Mouse (Mus musculus): ENCODE measurements around the gene Gm10073.
A peak's percentile ranks its signal among the peaks of the same experiment; 100 is the strongest.
"Not testable (repeated sequence)": the region's sequence is repeated elsewhere in the genome, so short reads cannot be mapped to it uniquely, and the experiment has no call there.

Gm10073 gene

DNA sequence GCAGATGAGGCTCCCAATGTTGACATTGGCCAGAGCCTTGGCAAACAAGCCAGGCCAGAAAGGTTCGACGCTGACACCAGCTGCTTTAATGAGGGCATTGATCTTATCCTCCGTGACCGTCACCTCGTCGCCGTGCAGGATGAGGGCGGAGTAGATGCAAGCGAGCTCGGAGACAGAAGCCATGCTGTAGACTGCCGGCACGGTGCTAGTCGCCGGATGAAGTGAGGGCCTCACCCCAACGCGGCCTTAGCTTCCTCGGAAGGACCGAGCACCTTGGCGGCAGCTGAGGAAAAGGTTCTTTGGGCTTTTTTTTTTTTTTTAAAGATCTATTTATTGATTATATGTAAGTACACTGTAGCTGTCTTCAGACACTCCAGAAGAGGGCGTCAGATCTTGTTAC, at the start of gene Gm10073:
Gene Gm10073, minus strand, starts transcription at position 294 of the 400 bp plus-strand sequence.
- not testable (repeated sequence) for DNase-seq

DNA sequence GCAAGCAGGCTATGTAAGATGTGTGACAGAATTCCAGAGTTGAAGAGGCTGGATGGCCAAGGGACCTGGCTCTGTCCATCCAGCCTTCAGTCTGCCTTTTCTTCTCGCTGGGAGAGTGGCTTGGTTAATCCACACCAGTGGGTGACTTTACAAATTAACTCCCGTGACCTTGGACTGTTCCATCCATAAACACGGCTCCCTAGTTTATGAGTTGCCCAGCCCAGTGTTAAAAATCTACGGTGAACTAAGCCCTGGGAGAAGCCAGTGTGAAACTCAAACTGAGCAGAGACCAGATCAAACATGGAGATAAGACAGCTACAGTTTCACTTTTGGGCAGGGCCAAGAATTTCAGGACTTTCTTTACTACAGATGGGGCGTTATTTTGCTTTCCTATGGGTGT, 49.8 kb upstream of the Gm10073 start:
- DNase-seq: peak in 1 of 2 experiments; percentile 52

DNA sequence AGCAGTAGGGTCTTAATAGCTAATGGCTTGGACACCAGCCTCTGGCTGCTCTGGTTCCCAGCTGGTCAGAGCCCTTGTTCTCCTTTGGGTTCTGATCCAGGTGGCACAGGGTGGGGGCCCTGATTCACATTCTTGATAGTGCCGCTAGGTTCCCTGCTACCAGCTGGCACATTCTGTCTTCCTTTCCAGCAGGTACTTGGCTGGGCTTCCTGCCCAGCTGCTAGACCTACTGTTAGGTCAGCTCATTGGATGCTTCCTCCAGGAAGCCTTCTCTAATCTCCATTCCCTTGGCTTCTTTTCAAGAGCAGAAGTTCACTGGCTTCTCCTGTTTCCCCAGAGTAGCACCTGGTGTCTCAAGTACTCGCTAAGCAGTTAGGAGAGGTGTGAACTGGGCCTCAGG, 47.2 kb upstream of the Gm10073 start:
- DNase-seq: no peak

DNA sequence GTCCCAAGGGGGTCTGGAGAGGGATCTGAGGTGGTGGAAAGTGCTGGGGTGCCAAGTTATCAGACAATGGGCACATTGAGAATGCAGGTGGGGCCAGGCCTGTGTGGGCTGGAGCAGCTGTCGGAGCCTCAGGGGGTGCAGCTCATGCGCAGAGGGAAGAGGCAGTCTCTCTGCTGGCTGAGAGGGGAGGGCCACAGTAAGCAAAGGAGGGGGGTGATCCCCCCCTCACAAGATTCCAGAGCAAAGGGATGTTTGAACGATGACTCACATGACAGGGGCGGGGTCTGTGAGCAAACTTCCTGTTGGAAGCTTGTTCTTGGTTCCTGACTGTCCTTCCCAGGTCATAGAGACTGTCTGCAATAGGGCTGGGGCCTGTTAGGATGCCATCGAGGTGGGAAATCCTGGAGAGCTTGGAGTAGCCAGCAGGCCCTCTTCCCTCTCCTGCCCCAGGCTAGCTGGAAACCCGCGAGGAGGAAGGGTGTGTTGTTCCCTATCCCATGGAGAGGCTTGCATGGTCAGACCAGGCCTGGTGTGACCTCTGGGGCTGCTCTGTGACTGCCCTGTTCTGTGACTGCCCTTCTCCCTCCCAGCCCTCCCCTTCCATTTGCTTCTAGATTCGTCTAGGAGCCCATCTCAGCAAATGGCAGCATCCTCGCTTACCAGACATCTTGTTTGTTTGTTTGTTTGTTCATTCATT, 46.4 kb upstream of the Gm10073 start:
- DNase-seq: peak; percentile 72 to 86

DNA sequence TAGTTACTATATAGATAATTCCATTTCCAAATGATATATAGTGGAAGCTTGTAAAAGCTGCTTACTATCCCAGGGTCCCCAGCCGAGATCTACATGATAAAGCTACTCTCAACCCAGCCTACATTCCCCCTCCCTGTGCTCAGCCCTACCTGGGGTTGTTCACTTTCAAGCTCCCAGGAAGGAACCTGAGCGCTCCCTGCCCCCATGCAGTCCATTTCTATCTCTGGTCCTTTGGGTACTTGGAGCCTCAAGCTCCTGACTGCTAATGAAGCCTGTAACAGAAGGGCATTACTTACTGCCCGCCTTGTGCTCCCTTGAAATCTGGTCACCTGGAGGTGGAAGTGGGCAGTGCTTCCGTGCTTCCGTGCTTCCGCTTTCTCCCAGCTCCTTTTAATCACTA, 45.1 kb upstream of the Gm10073 start:
- DNase-seq: no peak

DNA sequence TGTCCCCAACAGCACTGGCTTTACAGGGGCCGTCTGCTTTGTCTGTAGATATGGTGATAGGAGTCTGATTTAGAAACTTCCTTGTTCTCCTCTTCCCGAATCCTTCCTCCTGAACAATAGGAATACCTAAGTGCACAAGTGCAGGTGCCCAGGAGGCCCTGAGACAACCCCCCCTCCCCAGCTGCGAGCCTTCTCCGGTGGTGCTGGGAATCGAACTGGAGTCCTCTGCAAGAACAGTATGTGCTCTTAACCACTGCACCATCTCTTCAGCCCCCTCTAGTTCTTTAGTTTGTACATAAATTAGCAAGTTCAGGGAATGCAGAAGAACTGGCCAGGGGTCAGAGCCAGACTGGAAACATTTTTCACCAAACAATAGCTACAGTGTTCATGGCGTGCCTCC, 44.6 kb upstream of the Gm10073 start:
- no peak for DNase-seq

DNA sequence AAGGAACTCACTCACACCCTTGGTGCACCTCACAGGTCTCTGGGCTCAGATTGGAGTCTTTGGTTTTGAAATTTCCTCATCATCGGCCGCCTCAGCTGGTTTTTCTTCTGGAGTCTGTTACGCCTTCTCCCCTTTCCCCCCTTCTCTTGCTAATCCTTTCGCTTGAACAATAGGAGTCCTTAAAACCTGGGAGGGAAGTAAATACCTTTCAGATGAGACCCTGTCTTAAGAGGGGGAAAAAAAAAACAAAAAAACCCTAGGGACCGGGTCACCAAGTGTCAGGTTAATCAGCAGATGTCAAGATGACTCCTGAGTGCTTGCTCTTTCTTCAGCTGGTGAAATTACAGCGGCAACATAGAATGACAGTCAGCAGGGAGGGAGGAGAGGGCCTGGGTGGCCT, 43.9 kb upstream of the Gm10073 start:
- DNase-seq: no peak

DNA sequence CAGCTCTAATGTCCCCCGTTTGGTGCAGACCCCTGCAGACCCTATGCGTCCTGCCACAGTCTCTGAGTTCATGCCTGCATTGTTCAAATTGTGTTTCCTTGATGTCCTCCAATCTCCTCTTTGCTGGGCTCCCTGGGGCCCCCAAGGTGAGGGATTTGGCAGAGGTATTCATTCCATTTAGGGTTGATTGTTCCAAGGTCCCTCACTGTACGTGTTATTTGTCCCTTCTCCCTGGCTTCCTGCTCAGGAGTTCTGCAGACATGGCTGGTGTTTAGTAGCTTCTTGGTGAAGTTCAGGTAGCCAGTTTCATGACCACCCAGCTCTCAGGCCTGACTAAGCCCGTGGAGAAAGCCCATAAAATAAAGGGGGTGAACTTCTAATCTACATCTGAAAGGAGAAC, 43.4 kb upstream of the Gm10073 start:
- DNase-seq: no peak

DNA sequence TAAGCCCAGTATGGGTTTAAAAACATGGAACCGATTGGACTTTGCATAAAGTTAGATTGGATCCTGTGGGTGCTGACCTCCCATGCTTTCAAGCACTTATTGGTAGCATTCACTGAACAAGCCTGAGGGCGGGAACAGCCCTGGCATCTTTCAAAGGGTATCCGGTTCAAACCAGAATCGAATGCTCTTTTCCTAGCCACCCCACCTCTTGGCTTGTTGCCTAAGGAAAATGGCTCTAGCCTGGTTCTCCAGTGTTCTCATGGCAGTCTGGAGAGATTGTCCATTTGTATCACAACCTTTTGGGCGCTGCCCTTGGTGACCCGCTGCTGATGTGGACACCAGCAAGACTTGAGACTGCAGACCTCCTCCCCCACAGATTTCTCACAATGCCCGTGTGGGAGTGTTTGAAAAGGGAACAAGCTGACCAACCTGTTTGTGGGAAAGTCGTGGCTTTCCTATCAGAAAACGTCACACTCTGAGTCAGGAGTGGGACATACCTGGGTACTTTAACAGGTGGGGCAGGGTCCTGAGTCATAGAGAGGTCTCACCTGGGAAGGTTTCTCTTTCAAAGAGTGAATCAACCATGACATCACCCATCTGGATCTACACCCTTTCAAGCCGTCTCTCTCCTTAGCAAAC, 42.5 kb upstream of the Gm10073 start:
- peak in 1 of 2 experiments; percentile 43 for DNase-seq

DNA sequence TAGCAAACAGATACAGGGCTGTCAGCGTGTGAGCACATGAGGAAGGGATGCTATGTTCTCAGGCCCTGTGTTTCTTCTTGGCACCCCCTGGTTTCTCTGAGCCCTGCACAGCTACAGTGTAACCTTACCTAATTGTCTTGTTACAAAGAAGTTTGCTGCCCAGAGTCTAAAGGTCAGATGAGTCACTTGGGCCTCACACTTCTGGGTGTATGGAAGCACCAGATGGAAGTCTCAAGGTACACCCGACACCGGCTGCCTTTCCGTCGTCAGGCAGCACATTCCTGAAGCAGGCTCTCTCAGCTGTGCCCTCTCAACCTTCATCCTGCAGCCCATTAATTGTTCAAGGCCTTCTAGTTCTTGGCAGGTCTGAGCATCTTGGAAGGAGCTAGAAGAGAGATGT, 41.4 kb upstream of the Gm10073 start:
- DNase-seq: peak in 1 of 2 experiments; percentile 52

DNA sequence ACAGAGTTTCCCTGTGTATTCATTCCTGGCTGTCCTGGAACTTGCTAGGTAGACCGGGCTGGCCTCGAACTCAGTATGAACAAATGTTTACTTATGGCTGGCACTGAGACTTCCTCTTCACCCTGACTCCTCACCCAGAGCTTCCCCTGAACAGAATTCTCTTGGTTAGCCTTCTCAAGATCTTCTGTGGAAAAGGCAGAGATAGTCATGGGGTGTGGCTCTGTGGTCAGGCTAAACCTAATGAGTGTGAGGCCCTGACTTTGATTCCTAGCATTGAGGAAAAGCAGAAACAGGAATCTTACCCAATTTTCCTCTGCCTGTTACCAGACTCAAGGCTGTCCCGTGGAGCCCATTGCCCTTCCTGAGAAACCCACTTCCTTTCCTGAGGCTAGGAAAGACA, 38.8 kb upstream of the Gm10073 start:
- DNase-seq: no peak

DNA sequence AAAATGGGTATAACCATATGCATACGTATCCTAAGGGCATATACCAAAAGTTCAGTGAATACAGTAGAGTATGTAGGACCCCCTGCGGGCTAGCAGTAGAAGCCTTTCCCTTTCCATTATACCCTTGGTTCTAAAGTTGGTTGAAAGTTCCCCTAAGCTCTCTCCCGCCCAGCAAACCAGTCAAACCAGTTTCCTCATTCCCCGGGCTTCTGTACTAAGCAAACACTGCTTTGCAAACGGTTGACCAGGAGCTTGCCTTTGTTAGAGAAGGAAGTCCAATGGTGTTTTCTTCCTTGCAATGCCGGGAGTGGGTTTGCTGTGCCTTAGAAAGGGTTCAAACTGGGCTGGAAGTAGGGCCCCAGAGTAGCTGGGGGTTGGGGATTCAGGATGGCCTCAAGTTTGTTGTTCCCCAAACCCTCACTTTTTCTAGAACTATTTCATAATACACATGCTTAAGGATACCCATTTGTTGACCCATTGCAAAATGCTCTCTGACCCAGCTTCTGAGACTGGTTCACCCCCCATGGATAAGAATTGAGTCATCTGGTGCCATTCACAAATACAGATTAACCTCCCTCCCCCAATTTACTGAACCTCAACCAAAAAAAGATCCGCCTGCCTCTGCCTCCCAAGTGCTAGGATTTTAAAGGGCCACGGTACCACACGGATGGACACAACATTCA, 37.8 kb upstream of the Gm10073 start:
- DNase-seq: peak in 1 of 2 experiments; percentile 47

DNA sequence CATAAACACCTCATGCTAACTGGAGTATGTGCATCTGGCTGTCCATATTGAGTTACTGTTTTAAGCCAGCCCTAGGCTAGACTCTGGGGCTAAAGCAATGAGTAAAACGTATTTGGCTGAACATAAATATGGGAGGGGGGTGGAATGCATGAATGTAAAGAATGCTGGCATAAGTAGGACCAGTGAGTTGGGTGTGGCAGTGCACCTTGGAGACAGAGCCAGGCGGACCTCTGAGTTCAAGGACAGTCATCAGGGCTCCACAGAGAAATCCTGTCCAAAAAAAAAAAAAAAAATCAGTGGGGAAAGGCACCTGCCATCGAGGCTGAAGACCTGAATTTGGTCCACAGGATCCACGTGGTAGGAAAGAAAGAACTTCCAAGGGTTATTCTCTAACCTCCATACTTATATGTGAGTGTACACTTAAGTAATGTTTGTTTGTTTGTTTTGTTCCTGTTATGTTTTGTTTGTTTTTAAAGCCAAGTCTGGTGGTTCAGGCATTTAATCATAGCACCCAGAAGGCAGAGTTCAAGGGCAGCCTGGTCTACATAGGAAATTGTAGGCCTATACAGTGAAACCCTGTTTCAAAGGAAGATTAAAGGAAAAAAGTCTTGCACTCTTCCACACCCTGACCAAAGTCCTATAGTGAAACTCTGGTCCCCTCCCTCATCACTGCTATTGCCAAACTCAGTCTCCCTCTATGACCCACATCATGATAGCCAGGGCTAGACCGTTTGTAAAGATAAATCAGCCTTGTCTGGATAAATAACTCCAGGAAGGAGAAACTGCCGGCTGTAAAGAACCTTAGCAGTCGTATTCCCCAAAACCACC, 36.0 kb upstream of the Gm10073 start:
- DNase-seq: no peak

DNA sequence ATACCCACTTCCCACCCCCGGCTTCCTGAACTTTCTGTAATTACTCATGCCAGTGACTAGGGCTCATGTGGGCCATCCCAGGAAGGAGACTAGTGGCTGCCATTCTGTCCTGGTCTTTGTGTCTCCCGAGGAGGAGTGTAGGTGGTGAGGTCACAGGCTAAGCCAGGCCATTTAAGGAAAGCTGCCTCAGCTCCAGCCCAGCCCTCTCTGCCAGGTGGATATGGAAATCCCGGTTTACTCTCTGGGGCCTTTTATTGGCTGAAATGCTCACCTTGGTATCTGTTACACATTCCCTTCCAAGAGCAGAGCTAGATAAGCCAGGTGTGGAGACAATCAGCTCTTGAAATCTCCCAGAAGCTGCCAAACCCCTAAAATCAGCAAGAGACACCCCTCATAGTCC, 35.2 kb upstream of the Gm10073 start:
- no peak for DNase-seq

DNA sequence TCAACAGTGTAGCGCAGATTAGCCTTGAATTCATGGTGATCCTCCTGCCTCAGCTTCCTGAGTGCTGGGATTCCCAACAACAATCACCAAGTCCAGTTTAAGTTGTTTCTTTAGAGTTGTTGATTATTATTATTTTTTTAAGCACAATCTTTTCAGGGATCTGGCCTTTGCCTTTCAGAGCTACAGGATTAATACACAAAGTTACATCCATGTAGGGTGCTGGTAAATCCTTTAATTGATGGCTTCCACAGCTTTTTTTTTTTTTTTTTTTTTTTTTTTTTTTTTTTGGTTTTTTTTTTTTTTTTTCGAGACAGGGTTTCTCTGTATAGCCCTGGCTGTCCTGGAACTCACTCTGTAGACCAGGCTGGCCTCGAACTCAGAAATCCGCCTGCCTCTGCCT, 34.5 kb upstream of the Gm10073 start:
- not testable (repeated sequence) for DNase-seq

DNA sequence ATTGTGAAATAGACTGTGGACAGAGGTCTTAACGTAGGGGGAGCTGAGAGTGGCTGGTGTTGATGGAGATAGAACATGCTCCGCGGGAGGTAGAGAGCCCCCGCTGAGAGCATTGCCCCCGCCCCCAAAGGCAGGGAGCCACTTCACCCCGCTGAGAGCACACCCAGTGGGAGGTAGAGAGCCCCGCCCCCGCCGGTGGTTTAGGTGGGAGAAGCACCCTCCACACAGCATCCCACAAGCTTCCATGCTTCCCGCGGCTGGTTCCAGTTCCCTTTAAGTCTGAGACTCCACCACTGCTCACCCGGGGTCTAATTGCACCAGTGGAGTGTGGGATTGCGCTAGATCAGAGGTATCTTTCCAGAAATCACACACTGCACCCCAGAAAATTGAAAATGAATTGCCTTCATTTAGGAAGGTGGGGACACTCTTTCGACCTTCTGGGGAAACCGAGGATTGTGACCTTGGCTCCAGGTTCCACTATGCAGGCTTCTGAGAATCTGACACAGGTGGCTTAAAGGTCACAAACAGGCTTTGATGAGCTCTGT, 33.4 kb upstream of the Gm10073 start:
- DNase-seq: no peak

DNA sequence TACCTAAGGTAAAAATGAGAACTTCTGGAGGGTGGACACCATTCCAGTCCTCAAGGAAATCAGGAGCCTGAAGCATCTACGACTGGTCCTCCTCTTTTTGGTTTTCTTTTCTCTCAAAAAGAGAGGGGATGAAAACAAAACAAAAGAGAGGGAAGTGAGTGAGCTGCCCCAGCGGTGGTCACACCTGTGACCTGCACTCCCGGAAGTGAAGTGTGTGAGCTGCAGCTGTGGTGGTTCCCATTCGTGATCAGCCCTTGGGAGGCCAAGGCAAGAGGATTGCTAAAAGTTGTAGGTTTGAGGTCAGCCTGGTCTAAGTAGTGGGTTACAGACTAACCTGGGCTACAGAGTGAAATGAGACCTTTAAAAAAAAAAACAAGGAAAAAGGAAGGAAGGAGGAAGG, 32.9 kb upstream of the Gm10073 start:
- DNase-seq: no peak

DNA sequence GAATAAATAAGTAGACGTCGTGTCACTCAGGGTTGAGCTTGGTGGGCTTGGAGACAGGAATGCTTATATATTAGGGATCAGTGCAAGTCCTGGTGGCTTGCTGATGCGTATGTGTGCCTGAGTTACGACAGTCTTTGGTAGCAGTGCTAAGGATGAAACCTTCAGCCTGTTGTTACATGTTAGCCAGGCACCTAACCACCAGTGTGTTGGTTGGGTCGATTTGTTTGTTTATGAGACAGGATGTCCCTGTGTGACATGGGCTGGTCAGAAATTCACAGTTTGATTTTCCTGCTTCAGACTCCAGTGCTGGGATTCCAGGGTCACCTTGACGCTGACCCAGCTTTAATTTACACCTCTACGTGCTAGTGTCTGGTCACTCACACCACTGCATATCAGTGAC, 32.4 kb upstream of the Gm10073 start:
- no peak for DNase-seq

DNA sequence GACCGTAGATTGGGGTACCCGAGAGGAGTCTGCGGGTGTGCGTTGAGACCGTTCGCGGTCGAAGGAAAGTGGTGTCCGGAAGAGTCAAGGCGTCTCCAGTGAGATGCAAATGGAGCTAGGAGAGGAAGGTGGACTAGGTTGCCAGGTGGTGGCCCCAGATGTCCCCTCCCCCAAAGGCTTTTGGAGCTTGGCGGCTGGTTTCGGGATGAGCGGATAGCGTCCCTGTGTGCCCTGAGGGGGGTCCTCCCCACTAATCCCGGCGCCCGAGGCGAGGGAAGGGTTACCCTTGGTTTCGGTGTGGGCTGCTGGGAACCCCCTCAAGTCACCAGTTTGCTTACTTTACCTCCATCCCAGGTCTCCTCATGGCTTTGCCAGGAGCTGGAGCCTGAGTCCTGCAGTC, 30.7 kb upstream of the Gm10073 start:
- peak in 1 of 2 experiments; percentile 45 for DNase-seq

DNA sequence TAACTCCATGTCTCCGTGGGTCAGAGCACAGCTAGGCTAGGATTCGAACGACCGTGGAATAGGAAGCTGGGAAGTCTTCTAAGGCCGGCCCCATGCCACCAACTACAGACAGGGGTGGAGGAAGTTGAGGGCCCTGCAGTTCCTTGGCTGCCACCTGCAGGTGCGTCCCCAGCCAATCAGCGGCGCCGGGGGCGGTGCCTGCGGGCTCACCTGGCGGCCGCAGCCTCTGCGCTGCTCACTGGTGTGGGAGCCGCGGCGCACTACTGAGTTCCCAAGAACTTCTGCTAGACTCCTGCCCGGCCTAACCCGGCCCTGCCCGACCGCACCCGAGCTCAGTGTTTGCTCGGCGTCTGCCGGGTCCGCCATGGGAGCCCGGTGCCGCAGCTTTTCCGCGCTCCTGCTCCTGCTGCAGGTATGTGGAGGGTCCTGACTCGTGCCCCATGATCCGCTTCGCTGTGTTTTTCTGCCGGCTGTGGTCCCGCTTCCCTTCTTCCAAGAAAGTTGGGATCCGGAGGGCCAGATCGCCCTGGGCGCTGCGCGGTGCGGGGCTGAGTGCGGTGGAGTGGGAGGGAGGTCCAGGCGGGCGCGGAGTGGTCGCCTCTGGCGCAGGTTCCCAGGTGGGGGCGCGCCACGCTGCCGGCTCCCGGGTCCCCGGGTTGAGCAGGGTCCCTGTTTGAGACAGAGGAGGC, 30.0 kb upstream of the Gm10073 start, which contains the start of gene Cdh1:
Gene Cdh1, plus strand, starts transcription at position 221 of the 689 bp plus-strand sequence.
- DNase-seq: peak; percentile 88 to 95

DNA sequence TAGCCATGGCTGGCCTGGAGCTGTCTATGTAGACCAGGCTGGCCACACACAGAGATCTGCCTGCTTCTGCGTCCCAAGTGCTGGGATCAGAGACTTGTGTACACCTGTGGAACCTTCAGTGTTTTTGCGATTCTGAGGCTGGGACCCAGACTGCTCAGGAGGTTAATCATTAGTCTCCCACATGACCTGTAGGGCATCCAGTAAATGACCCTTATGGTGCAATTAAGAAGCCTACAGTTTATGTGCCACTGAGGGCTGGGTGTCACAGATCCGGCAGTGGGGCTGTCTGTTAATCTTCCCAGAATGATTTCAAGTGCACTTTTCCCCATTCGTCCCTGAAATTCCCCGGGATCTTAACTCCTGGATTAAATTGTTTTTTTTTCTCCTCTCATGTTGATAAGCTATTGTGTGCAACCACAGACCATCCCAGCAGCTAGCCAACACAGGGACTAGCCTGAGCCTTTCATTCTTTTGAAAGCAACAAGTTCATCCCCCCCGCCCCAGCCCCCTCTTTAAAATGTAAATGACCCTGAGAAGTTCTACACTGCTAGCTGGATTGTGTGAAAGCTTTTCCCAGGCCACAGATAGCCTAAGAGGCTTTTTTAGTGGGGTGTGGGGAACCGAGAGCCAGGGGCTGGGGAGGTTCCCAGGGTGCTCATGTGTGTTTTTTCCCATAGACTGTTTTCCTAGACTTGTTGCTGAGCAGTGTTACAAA, 26.2 kb upstream of the Gm10073 start:
- no peak for DNase-seq
